Mouse (Mus musculus) frontal cortex, postnatal 25 days (tissue): Measurements from ENCODE around the gene Arhgap18.

Experiments
- DNase-seq, 2 experiments: peaks; one replicate each; pipeline ENCODE4 v3.0.0; 2022; ENCODE audit warnings: low spot score in 2 of 2

Gene Arhgap18

DNA sequence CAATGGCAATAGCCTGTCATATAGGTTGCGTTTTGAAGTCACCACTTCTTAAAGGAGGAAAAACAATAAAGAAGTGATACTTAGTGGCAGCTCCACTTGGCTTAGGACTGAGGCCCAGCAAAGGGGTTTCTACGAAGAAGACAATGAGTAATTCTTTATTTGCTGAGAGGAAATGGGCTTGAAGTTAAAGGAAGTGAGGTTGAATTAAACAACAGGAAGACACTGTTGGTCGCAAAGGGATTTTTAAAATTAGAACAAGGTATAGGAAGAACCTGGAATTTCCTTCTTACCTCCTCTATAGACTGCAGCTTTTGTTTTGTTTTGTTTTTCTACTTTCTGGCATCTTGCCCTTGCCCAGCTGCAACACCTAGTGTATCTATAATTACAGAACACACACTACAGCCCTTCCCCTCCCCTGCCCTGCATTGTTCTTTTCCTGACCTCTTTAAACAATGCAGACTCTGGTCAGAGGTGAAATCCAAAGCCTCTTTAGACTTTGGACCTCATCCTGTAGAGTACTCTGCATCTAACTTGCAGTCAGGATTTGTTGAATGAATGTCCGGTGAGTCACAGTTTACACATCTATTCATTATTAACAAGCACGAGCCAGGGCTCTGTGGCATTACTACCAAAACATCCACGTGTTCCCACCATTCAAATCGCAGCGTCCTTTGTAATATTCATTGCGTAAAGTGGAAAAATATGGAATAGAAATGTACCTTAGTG is 75.4 kb downstream of the Arhgap18 start:
- no peak for DNase-seq

DNA sequence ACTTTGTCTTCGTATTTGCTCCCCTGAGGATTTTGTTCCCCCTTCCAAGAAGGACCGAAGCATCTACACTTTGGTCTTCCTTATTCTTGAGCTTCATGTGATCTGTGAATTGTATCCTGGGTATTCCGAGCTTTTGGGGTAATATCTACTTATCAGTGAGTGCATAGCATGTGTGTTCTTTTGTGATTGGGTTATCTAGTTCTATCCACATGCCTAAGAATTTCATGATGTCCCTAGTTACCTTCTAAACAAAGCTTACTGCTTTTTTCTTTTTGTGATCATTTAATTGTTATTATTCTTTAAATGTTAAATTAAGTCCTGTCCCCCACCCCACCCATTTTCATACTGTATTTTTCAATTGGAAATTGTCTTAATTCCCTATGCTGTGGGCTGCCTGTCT is 78.8 kb downstream of the Arhgap18 start:
- DNase-seq, result no peak

DNA sequence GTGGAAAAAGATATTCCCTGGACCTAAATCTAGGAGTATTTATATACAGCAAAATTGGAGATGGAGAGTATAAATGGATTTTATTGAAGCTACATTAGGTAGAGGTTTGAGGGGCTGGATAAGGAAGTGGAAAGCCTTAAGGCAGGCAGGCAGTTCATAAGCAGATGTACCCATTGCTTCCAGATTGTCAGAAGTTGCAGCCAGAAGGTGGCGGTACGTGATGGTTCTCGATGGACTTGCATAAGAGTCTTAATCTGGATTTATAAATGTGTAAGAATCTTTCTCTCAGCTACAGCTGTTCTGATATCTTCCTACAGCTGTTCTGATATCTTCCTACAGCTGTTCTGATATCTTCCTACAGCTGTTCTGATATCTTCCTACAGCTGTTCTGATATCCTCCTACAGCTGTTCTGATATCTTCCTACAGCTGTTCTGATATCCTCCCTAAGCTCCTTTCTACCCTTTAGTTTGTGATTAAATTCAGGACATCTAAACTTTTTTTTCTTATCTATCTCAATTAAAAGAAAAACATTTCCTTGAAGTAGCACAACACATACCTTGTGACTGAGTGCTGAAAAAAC is 79.5 kb downstream of the Arhgap18 start:
- no peak for DNase-seq

DNA sequence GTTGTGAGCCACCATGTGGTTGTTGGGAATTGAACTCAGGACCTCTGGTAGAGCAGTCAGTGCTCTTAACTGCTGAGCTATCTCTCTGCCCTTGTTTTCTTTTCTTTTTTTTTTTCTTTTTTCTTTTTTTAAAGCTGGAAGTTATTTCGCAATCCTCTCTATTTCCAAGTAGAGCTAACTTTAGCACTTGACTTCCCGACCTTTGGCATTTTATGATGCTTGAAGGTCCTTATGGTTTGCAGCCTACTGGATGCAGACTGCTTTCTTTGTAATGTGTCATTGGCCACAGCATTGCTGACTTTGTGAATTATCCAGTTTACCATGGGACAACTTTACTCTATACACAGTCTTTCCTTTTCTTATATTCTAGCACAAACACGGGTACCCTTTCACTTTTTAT is 80.2 kb downstream of the Arhgap18 start:
- no peak for DNase-seq

DNA sequence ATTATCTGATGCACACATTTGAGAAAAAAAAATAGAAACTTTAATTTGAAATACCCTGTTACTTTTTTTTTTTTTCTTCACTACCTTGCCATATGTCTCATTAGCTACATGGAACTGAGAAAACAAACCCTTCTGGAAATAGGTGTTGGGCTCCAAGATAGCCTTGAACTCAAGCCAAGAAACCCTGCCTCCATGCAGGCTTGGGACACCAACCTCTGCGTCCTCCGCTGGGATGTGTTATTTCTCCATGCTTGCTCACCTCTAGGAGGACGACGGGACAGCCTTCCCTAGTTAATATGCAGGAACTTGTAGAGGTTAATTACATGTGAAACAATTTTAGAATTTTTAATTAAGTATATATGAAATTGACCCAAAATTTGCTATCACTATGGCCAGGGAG is 96.1 kb downstream of the Arhgap18 start:
- no peak for DNase-seq

DNA sequence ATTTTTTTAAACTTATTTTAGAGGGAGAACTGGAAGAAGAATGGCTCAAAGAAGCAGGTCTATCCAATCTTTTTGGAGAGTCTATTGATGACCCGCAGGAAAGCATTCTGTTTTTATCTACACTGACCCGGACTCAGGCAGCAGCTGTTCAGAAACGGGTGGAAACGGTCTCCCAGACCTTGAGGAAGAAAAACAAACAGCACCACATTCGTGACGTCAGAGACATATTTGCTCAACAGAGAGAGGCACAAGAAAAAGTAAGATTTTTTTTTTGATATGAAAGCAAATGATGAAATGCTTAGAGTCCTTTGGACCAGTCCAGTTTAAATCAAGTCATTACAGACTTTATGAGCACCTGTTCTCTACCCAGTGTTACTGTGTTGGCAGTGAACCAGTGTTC is 96.6 kb downstream of the Arhgap18 start:
- no peak for DNase-seq

DNA sequence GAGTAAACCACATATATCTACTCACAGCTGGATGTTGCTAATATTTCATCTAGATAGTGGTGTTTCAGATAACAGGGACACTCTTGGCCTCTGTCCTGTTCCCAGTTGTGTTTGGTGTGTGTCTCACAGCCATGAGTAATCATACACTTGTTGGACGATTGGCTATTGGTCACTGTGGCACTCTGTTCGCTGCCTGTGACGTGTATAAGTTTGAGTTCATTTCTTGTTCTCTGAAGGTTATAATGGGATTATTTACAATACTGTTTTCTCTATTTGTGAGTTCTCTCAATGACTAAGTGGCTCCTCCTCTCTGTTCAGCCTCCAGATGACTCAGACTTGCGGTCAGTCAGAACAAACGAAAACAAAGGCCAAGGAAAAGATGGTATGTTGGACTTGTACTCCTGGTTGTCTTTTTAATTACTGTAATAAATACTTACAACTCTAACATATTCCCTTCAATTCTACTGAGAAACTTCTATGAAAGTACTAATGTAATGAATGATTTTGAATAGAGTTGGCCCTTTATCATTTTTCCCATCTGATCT is 101.4 kb downstream of the Arhgap18 start:
- DNase-seq, result no peak

DNA sequence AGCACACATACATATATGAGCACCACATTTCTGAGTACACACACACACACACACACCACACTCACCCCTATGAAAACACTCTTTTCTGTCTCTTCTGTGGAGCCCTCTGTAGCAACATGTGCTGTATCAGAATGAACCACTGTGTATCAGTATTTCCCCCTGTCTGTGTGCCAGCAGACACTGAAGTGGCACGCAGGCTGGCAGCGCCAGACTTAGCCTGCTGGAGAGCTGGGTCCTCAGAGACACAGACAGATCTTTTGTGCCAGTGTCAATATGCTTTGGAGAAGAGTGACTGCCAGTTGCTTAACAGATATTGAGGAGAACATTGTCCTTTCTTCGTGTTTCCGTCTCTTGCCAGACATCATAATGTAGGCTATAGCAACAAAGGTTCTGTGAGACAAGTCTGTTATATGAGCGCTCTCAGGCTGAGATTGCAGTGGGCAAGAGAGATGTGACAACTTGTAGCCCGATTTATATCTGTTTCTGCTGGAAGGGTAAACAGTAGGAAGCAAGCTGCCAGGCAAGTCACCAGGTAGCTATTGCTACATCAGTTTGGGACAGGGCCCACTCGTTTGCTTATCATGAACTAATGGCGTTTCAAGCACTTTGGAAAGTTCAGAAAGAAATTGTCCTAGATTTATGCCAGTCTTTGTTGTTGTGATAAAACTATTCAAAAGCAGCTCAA is 102.8 kb downstream of the Arhgap18 start:
- no peak for DNase-seq

DNA sequence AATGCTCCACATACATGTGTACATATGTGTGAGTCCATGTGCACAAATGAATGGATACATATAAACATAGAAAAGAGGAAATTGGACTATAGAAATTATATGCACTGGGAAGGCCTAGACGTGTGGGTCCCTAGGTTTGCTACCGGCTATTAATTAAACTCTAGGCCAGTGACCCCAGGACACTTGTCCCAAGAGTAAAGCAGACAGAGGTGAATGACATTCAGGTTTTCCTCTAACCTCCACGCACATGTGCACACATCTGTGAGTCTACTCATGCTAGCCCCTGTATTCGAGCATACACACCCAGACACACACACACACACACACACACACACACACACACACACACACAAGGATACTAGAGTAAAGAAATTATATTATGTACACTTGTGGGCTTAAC is 104.4 kb downstream of the Arhgap18 start:
- no peak for DNase-seq

DNA sequence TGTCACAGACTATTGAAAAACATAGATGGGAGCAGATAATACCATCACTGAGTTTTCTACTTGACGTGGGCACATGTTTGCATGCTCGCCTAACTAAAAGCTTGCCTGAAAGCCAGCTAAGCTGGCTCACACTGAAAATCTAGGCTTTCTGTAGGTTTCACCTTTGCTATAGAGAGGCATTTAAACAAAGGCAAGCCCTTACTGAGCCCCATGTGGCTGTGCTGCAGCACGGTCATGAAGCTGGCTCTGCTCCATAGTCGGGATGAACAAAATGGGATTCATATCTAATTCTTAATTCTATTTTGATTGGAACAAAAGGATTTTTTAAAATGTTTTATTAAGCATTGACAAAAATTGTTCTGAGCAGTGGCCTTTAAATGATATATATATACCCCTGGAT is 105.3 kb downstream of the Arhgap18 start:
- DNase-seq, result no peak

DNA sequence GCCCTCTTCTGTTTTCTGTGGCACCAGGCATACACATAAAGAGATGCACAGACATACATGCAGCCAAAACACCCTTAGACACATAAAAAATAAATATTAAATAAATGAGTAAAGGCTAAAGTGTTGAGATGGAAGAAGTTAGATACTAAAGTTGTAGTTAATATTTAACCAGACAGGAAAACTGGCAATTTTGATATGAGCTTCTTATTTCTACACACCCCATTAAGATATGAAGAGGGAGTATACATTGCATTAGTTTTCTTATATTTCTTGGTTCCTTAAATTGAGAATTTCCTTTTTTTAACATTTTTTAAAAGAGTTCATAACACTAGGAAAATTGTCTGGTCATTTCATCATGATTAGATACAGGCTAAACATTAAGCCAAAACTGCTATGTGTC is 108.0 kb downstream of the Arhgap18 start:
- DNase-seq, result no peak

DNA sequence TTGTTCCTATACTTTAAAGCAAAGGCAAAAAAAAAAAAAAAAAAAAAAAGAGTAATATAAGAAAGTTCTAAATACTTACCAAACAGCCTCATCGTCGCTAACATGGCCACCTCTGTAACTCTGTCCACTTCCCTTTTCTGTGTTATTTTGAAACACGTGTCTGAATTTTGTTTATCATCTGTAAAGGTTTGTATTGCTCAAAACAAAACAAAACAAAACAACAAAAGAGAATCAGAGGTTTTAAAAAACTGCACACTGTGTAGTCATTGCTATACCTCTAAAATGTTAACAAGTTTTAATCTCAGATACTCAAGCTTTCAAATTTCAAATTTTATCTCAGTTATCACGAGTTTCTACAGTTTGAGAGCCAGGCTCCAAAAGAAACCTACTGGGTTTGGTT is 109.0 kb downstream of the Arhgap18 start:
- DNase-seq, result no peak

DNA sequence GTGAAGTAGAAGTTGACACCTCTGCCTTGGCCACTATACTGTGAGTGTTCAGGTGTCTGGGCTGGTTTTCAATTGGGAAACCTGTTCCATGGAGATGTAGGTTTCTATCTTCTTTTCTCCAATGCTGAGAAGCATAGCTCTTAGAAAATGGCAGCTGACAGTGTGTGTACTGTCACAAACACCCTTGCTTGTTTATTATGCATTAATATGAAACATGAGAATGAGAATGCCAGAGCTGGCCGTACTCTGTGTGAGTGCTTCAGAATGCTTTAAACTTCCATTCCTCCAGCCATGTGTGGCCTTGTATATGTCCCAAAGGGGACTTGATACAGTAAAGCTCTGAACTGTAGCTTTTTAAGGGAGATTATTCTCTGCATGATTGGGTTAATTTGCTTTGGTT is 110.8 kb downstream of the Arhgap18 start:
- DNase-seq, result no peak

DNA sequence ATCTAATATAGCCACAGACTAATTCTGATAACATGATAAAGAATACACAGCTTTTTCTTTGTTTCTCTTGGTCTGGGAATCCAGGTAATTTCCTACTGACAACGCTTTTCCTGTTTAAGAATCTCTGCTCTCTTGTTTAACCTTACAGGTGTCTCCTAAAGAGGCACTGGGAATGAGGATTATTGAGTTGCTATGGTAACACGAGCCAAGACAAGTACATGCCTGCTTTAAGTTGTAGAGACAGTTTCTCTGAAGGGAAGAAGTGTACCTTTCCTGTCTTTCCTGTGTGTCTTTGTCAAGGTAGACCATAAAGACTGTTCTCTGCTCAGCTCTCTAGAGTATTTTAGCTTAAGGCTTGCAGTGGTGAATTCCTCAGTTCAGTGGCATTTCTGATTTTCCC is 117.6 kb downstream of the Arhgap18 start:
- no peak for DNase-seq

DNA sequence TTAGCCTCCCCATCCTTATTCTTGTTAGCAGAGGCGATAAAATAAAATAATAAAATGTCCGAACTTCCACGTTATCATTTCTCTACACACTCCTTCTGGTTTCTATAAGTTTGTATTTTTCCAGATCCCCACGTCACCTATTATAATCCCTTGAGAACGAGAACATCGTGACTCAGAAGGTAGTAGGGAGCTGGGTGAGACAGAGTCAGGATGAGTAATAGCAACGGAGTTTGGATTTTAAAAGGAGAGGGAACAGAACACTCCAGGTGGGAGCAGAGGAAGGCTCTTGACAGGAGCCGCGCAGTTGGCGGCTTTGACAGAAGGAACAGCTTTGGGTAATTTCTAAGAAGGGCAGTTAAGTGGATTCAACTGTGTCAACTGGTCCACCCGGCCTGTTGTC is 124.1 kb downstream of the Arhgap18 start:
- no peak for DNase-seq

DNA sequence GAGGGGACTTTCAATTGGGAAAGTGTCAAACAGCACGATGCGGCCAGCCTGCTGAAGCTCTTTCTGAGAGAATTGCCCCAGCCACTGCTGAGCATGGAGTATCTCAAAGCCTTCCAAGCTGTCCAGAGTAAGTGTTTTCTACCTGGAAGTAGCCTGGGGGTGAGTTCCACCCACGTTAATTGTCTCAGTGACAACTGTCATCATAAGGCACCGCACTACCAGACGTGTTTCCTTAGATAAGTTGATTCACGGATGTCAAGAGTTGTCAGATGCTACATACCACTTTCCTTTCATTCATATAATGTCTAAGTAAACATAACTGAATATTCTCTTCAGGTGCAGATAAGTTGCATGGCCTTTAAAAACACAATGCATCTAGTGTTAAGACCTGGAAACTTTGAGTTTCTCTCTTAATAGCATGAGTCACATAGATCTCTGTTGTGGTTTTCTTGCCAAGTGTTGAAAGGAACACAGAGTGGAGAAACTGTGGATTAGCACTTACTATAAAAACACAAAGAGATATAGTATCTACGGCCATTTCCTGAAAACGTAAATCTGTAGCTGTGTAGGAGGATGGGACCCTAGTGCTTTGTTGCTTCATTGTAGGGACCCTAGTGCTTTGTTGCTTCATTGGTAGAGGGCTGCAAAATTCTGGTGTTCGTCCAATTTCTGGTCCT is 125.8 kb downstream of the Arhgap18 start:
- DNase-seq, result no peak

DNA sequence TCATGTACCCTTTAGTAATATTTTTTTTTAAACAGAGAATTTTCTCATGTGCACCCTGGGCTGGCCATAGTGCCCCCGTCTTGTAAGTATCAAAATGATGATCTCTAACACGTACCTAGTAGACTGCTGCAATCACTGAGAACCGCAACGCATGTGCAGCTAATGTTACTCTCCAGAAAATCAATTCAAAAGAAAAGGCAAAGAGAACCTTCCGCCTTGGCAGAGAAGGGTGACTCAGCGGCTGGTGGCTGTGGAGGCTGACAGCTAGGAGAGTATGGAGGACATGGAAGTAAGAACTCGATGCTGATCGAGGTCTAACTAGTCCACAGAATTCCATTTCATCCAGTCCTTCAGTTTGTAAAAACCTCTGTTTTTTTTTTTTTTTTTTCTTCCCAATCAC is 131.7 kb downstream of the Arhgap18 start:
- no peak for DNase-seq

DNA sequence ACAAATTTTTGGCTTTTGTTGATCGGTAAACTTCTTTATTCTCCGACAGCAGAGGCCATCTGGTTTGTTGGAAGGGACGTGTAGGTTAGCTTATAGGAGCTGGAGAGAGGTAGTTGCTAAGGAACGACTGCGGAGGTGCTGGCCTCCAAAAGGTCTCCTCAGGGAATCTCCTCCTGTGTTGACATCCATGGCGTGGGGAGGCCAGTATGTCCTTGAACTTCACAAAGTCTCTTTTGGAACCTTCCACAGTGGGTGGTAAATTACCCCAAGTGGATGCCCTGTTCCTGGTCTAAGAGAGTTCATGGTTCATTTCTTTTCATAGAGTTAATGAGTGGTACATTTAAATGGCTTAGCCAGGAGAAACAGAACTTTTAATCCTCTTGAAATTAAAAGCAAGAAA is 136.0 kb downstream of the Arhgap18 start:
- DNase-seq, result no peak

DNA sequence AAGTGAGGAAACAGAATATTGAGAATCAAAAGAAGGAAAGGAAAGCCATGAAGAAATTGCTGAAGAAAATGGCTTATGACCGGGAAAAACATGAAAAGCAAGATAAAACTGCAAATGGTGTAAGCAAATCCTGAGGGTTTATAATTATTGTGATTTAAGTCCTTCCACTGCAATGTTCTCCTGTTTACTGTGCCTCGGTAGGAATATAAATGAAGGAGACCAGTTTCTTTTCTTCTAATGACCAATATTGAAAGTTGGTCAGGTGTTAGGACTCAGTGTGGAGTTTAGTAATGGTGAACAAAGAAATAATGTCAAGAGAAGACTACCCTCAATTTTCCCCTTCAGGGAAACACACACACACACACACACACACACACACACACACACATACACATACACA is 136.5 kb downstream of the Arhgap18 start:
- DNase-seq, result no peak

DNA sequence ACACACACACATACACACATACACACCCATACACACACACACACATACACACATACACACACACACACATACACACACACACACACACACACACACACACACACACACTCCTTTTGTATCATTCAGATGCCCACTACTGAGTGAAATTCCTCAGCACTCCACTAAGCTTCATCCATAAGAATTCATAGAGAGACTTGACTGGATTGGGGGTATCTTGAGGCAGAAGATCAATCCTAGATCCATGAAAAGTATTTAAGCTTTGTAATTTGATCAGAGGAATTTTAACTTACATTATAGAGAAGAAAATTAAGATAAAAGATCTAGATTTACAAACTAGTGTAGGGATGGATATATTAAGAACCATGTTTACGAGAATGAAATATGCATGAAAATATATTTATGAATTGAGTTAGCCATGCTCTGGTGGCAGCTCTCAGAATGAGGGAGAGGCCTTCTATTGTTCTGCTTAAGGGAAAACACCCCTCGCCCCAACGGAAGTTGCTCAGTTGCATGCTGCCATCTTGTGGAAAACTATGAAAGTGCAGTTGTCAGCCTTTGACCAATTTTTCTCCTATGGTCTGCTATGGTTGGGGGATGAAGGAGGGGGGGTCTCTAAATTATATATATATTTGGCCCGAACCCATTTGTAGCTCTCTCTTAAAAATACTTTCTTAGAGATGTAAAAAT is 137.2 kb downstream of the Arhgap18 start:
- peak; percentile 15 to 39 for DNase-seq

DNA sequence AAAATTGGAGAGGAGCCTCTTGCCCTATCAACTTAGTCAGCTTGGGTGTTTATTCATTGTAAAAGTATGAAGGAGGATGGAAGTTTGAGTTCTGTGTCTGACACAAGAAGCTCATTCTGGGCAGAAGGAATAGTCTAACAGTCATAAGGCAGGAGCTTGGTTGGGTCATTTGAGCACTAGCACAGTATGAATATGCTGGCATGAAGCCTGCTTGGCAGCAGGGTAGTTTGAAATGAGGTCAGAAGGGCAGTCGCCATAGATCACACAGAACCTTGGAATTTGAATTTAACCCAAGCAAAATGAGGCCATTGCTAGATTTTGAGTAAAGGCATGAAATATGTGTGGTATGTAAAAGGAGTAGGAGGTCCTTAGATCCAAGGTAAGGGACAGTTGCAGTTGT is 139.9 kb downstream of the Arhgap18 start:
- DNase-seq, result no peak

DNA sequence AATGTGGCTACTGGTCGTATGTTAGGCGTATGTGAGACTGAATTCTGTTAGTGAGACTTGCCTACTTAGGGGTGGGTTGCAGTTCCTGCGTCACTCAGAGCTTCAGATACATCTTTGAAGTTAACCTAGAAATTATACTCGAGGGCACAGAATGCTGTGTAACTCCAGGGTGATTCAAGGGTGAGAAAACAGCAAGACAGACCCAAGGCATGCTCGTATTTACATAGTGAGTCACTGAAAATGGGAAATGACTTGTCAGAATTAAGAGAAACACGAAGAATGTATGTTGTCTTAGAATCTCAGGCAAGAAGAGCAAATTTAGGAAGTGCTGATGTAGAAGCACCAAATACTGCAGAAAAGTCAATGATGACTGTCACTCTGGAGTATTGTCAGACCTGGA is 142.5 kb downstream of the Arhgap18 start:
- DNase-seq, result no peak
